Mouse (Mus musculus): ENCODE measurements at regions not wholly inside any gene's neighbourhood (a gene's known extent, or its start where the extent isn't known, plus 50 kb on each side); places are given as distances from the start of the nearest gene placed in this dataset.

- 6% methylated on average over 5 of the region's 5 CpGs for WGBS
- peak overlapping the region; percentile 55; the same call in 1 of the 2 replicates for H3K4me2 ChIP-seq
These were observed 147.8 kb upstream of the Tox3 start for GRCm38 (mm10) chr8:90495943-90496371.

GRCm38 (mm10) chr8:90492521-90493225 lies 144.5 kb upstream of the Tox3 start:
- H3K9me3 ChIP-seq (replicated peaks) = no peaks in the 10 kb centered on the region
- no peak for ATAC-seq
- H3K4me2 ChIP-seq = no peak overlapping the region
- H3K27me3 ChIP-seq = no peaks in the 10 kb centered on the region
- H3K27ac ChIP-seq = no peak overlapping the region
- no peak overlapping the region for H3K9ac ChIP-seq
- no peak overlapping the region for H3K4me3 ChIP-seq
- H3K4me1 ChIP-seq = peaks cover 69% of the 10 kb centered on the region
- H3K36me3 ChIP-seq (ENCODE audit: poor library complexity, severe bottlenecking) = no peaks in the 10 kb centered on the region
- 62% methylated on average over 14 of the region's 14 CpGs for WGBS

More at GRCm38 (mm10) chr8:90495943-90496371, 147.8 kb upstream of the Tox3 start:
- no peaks in the 10 kb centered on the region for H3K9me3 ChIP-seq (replicated peaks)
- ATAC-seq = peak; percentile 83
- H3K9ac ChIP-seq = no peak overlapping the region
- no peak overlapping the region for H3K4me3 ChIP-seq
- H3K27me3 ChIP-seq = no peaks in the 10 kb centered on the region
- no peaks in the 10 kb centered on the region for H3K36me3 ChIP-seq (ENCODE audit: poor library complexity, severe bottlenecking)
- peak overlapping the region; percentile 95 for H3K27ac ChIP-seq
- H3K4me1 ChIP-seq = peaks cover 62% of the 10 kb centered on the region

- Histone ChIP-seq H3K36me3 (ENCODE audit: poor library complexity, severe bottlenecking) (no peaks in the 10 kb centered on the region), H3K9ac (no peak overlapping the region), H3K27ac (no peak overlapping the region), H3K4me2 (0 out of 2 replicates have a peak overlapping the region, but pooled peaks have one; percentile 36), H3K4me3 (no peak overlapping the region), H3K27me3 (no peaks in the 10 kb centered on the region), H3K9me3 (replicated peaks) (no peaks in the 10 kb centered on the region), H3K4me1 (peaks cover 59% of the 10 kb centered on the region)
- WGBS = 35% methylated on average over 7 of the region's 7 CpGs
- ATAC-seq = no peak
These were observed 143.5 kb upstream of the Tox3 start for GRCm38 (mm10) chr8:90491691-90492090.

GRCm38 (mm10) chr8:90490734-90491441 lies 142.7 kb upstream of the Tox3 start:
- 47% methylated on average over 17 of the region's 17 CpGs for WGBS
- H3K4me3 ChIP-seq = no peak overlapping the region
- no peak overlapping the region; the same call in 1 of the 2 replicates for H3K27ac ChIP-seq
- H3K4me2 ChIP-seq = peak overlapping the region; percentile 36
- ATAC-seq = peak; percentile 52; the same call in 1 of the 2 replicates
- H3K27me3 ChIP-seq = no peaks in the 10 kb centered on the region
- H3K9ac ChIP-seq = no peak overlapping the region
- H3K36me3 ChIP-seq (ENCODE audit: poor library complexity, severe bottlenecking) = no peaks in the 10 kb centered on the region
- no peaks in the 10 kb centered on the region for H3K9me3 ChIP-seq (replicated peaks)
- peaks cover 53% of the 10 kb centered on the region for H3K4me1 ChIP-seq

- Histone ChIP-seq H3K4me1 (peaks cover 20% of the 10 kb centered on the region), H3K27ac (no peak overlapping the region), H3K4me2 (no peak overlapping the region), H3K36me3 (ENCODE audit: poor library complexity, severe bottlenecking) (no peaks in the 10 kb centered on the region), H3K4me3 (no peak overlapping the region), H3K9ac (no peak overlapping the region), H3K27me3 (no peaks in the 10 kb centered on the region), H3K9me3 (replicated peaks) (no peaks in the 10 kb centered on the region)
- 86% methylated on average over 3 of the region's 3 CpGs for WGBS
- ATAC-seq = no peak
These were observed 138.4 kb upstream of the Tox3 start for GRCm38 (mm10) chr8:90486556-90486955.

- WGBS = 47% methylated on average over 4 of the region's 4 CpGs
- Histone ChIP-seq H3K27ac (no peak overlapping the region), H3K4me1 (no peaks in the 10 kb centered on the region), H3K9ac (no peak overlapping the region), H3K4me3 (no peak overlapping the region), H3K36me3 (ENCODE audit: poor library complexity, severe bottlenecking) (no peaks in the 10 kb centered on the region), H3K27me3 (no peaks in the 10 kb centered on the region), H3K9me3 (replicated peaks) (no peaks in the 10 kb centered on the region), H3K4me2 (no peak overlapping the region)
- ATAC-seq = no peak
These were observed 130.0 kb upstream of the Tox3 start for GRCm38 (mm10) chr8:90478149-90478548.

- 91% methylated on average over 7 of the region's 7 CpGs for WGBS
- H3K9me3 ChIP-seq (replicated peaks) = no peaks in the 10 kb centered on the region
- H3K9ac ChIP-seq = no peak overlapping the region
- H3K4me2 ChIP-seq = no peak overlapping the region
- no peaks in the 10 kb centered on the region for H3K4me1 ChIP-seq
- H3K36me3 ChIP-seq (ENCODE audit: poor library complexity, severe bottlenecking) = no peaks in the 10 kb centered on the region
- H3K27me3 ChIP-seq = no peaks in the 10 kb centered on the region
- ATAC-seq = no peak
- no peak overlapping the region for H3K4me3 ChIP-seq
- no peak overlapping the region for H3K27ac ChIP-seq
These were observed 125.9 kb upstream of the Tox3 start for GRCm38 (mm10) chr8:90474066-90474465.

- H3K4me2 ChIP-seq = no peak overlapping the region
- 70% methylated on average over 11 of the region's 11 CpGs for WGBS
- H3K4me3 ChIP-seq = no peak overlapping the region
- H3K4me1 ChIP-seq = no peaks in the 10 kb centered on the region
- no peak overlapping the region for H3K27ac ChIP-seq
- H3K9ac ChIP-seq = no peak overlapping the region
- no peak for ATAC-seq
- no peaks in the 10 kb centered on the region for H3K36me3 ChIP-seq (ENCODE audit: poor library complexity, severe bottlenecking)
- no peaks in the 10 kb centered on the region for H3K9me3 ChIP-seq (replicated peaks)
- H3K27me3 ChIP-seq = no peaks in the 10 kb centered on the region
These were observed 122.7 kb upstream of the Tox3 start for GRCm38 (mm10) chr8:90470826-90471225.

GRCm38 (mm10) chr8:90463708-90464107 lies 115.6 kb upstream of the Tox3 start:
- Histone ChIP-seq H3K4me3 (no peak overlapping the region), H3K9ac (no peak overlapping the region), H3K4me2 (no peak overlapping the region), H3K27me3 (no peaks in the 10 kb centered on the region), H3K9me3 (replicated peaks) (no peaks in the 10 kb centered on the region), H3K4me1 (no peaks in the 10 kb centered on the region), H3K27ac (no peak overlapping the region), H3K36me3 (ENCODE audit: poor library complexity, severe bottlenecking) (no peaks in the 10 kb centered on the region)
- no peak for ATAC-seq
- WGBS = 73% methylated on average over 1 of the region's 1 CpGs

- no peak for ATAC-seq
- WGBS = 82% methylated on average over 2 of the region's 2 CpGs
- no peak overlapping the region for H3K4me3 ChIP-seq
- no peak overlapping the region for H3K27ac ChIP-seq
- H3K9me3 ChIP-seq (replicated peaks) = no peaks in the 10 kb centered on the region
- H3K36me3 ChIP-seq (ENCODE audit: poor library complexity, severe bottlenecking) = no peaks in the 10 kb centered on the region
- no peak overlapping the region for H3K4me2 ChIP-seq
- H3K9ac ChIP-seq = no peak overlapping the region
- no peaks in the 10 kb centered on the region for H3K27me3 ChIP-seq
- H3K4me1 ChIP-seq = peaks cover 28% of the 10 kb centered on the region
These were observed 107.2 kb upstream of the Tox3 start for GRCm38 (mm10) chr8:90455321-90455720.

GRCm38 (mm10) chr8:90454130-90454529 lies 106.0 kb upstream of the Tox3 start:
- Histone ChIP-seq H3K27ac (no peak overlapping the region), H3K4me1 (peaks cover 31% of the 10 kb centered on the region), H3K4me2 (no peak overlapping the region), H3K4me3 (no peak overlapping the region), H3K27me3 (no peaks in the 10 kb centered on the region), H3K9ac (no peak overlapping the region), H3K9me3 (replicated peaks) (no peaks in the 10 kb centered on the region), H3K36me3 (ENCODE audit: poor library complexity, severe bottlenecking) (no peaks in the 10 kb centered on the region)
- 13% methylated on average over 5 of the region's 5 CpGs for WGBS
- ATAC-seq = peak; percentile 61; the same call in 1 of the 2 replicates

- H3K27ac ChIP-seq = peak overlapping the region; percentile 26; the same call in 1 of the 2 replicates
- H3K27me3 ChIP-seq = no peaks in the 10 kb centered on the region
- ATAC-seq = 0 out of 2 replicates have a peak, but pooled peaks have one; percentile 21
- no peak overlapping the region for H3K4me3 ChIP-seq
- H3K4me2 ChIP-seq = no peak overlapping the region
- peaks cover 8% of the 10 kb centered on the region for H3K4me1 ChIP-seq
- WGBS = 36% methylated on average over 9 of the region's 9 CpGs
- H3K9me3 ChIP-seq (replicated peaks) = peaks cover 5% of the 10 kb centered on the region; the same call in 1 of the 2 replicates
- H3K36me3 ChIP-seq (ENCODE audit: poor library complexity, severe bottlenecking) = no peaks in the 10 kb centered on the region
- H3K9ac ChIP-seq = no peak overlapping the region
These were observed 93.1 kb upstream of the Tox3 start for GRCm38 (mm10) chr8:90441058-90441851.

Measured in forebrain, embryonic 13.5 days (tissue).